Mouse (Mus musculus) heart, postnatal 0 days (tissue): Measurements from ENCODE around the gene Clcn6.

Experiments
- CTCF ChIP-seq: IDR thresholded peaks from 2 replicates; pipeline ENCODE4 v1.5.1; 2016; ENCODE audit warnings: antibody characterized with exemption, control low read depth, low read depth
- EP300 ChIP-seq: IDR thresholded peaks from 2 replicates; pipeline ENCODE4 v1.6.1; 2016; ENCODE audit warnings: antibody characterized with exemption, low read depth

DNA sequence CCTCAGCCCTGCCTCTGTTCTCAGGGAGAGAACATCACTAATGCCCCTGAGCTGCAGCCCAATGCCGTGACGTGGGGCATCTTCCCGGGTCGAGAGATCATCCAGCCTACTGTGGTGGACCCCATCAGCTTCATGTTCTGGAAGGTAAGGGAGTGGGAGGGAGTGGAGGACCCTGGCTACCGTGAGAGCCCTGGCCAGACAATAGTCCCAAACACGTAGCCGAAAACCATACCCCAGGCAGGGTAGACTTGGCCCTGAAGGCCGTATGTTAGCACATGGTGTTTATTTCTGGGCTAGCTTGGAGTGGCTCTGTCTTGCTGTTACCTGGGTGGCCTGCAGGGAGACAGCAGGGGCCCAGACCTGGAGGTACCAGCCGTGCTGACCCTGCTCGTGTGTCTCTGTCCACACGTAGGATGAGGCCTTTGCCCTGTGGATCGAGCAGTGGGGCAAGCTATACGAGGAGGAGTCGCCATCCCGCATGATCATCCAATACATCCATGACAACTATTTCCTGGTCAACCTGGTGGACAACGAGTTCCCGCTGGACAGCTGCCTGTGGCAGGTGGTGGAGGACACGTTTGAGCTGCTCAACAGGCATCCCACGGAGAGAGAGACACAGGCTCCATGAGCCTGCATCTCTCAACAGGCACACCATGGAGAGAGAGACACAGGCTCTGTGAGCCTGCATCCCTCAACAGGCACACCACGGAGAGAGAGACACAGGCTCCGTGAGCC is 16.5 kb upstream of the Clcn6 start:
- no peak for TF ChIP-seq EP300
- no peak for TF ChIP-seq CTCF
